In the genomic region with DNA sequence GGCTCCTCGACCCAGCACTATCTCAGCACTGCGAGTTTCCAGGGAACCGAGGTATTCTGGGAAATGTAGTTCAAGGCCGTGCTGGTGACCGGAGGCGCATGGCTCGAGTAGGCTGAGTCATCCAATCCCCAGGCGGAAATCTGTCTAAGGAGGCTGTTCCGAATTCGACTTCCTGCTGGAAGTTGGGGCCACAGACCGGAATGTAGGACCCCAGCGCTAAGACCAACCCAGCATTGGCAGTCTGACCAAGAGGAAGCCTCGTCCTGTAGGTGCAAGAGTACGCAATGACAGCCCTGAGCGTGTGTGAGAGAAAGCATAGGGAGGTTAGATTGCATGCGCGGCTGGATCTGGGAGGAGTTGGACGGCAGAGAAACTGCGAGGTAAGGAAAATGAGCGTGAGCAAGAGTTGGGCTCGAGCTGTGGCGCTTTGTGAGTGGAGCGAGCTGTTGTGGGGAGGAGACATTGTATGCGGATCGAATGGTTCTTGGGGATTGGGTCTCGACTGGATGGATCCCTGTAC, we compare ENCODE assay signal across 8 mouse cellular contexts. TPM values are rescaled to one million over a fixed set of nuclear protein-coding genes. Genes with fewer than 3 reads are reported as not detected.
DNase-seq lines count a peak whose midpoint lies in the region; ATAC-seq and TF ChIP-seq lines count a peak whose summit lies in the region.

Gene Zfp790, plus strand, starts transcription at position 205 of the 520 bp plus-strand sequence.

- peak; percentile 76 to 80 for DNase-seq in gastrocnemius, adult 8-10 months (ENCODE audit: low spot score in 2 of 2)
- DNase-seq in hindlimb bud, embryonic 11.5 days (ENCODE audit: extremely low spot score, low read depth, low spot score), result peak; percentile 94
- DNase-seq in left cerebral cortex, adult 8-10 months (ENCODE audit: low spot score in 2 of 2), result peak; percentile 72 to 87
- DNase-seq in right cerebral cortex, postnatal 10 days (ENCODE audit: low spot score in 2 of 2), result peak; percentile 94 to 97
- peak; percentile 59 for DNase-seq in urinary bladder, postnatal 25 days (ENCODE audit: low spot score)

- H3K27ac ChIP-seq in cortical plate, adult 2 months (ENCODE audit: insufficient read depth, low read length), result peak within 1 kb of the TSS; percentile 25; the same call in 1 of the 2 replicates

- no peaks in the 10 kb centered on the region for H3K27me3 ChIP-seq in megakaryocyte, embryonic 14.5 days (replicated peaks)

- H3K9me3 ChIP-seq in megakaryocyte, embryonic 14.5 days, result no peaks in the 10 kb centered on the region

- peak; percentile 95 for ATAC-seq in activated CD4-positive, CD25-positive, alpha-beta regulatory T cell, adult 4 months

- peak; percentile 88 for TF ChIP-seq POLR2A in cortical plate, adult 2 months (IDR thresholded peaks at IDR 0.05; ENCODE audit: extremely low read depth, insufficient read depth, low read length)

- TF ChIP-seq CTCF in cortical plate, adult 2 months (IDR thresholded peaks at IDR 0.05; ENCODE audit: extremely low read depth, insufficient read depth, low read length), result no peak

- H3K36me3 ChIP-seq in megakaryocyte, embryonic 14.5 days (replicated peaks; ENCODE audit: low read length), result peaks cover 19% of the 10 kb centered on the region

- H3K4me3 ChIP-seq in cortical plate, adult 2 months (ENCODE audit: insufficient read depth, low read length), result peak within 1 kb of the TSS; percentile 81
- H3K4me3 ChIP-seq in megakaryocyte, embryonic 14.5 days (replicated peaks), result peak within 1 kb of the TSS; percentile 98

- peaks cover 2% of the 10 kb centered on the region; the same call in 1 of the 2 replicates for H3K4me1 ChIP-seq in cortical plate, adult 2 months (ENCODE audit: control insufficient read depth, insufficient read depth, low read length)
- H3K4me1 ChIP-seq in megakaryocyte, embryonic 14.5 days, result peaks cover 45% of the 10 kb centered on the region

RNA-seq across cellular contexts. Expression of gene Zfp790, which starts in this region (rescaled TPM):
- 10 to 100 TPM; 12.7 to 17.4 TPM for polyA plus RNA-seq in activated CD4-positive, CD25-positive, alpha-beta regulatory T cell, adult 4 months (2017; shearing (Covaris generic))
- polyA plus RNA-seq in cortical plate, adult 2 months (2012; rRNA removed), result 8.3 and 9.8 TPM in 2 replicates
- total RNA-seq in gastrocnemius, adult 8-10 months (2022), result 1 to 10 TPM; 8.1 to 8.9 (median 8.6) TPM
- total RNA-seq in left cerebral cortex, adult 8-10 months (2022), result 10 to 100 TPM; 20.5 to 23.8 (median 21.1) TPM
- polyA plus RNA-seq in megakaryocyte, embryonic 14.5 days (2012; ENCODE audit: insufficient read depth, low replicate concordance), result 0.62 TPM in 1 of 2 replicates, not detected in the other

Comparison
In these comparisons a context has a peak if more than half of its experiments do, and no peak if none do; other contexts are left out.
1. Peak in every context shown above with its lines: DNase-seq, ATAC-seq, H3K4me3 ChIP-seq and H3K27ac ChIP-seq.